ENCODE assay signal across 11 mouse cellular contexts in genomic region chrX:85319193-85319592, GRCm38 (mm10).
DNase-seq lines count a peak whose midpoint lies in the region; ATAC-seq and TF ChIP-seq lines count a peak whose summit lies in the region.
"Had no signal": no experiment of that assay in that cellular context is flagged by ENCODE, and none has a peak within 500 bp of the region (broad histone marks: within the 10 kb centered on the region; RNA-seq: fewer than 3 reads in every experiment).

No protein-coding gene starts in this region.

- no peak overlapping the region for H3K4me3 ChIP-seq in lung, adult 2 months (replicated peaks; ENCODE audit: extremely low read depth, low read depth, low read length)
- H3K4me3 ChIP-seq in hindbrain, postnatal 0 days (ENCODE audit: low read length): no peak overlapping the region
- H3K4me3 ChIP-seq: liver, embryonic 15.5 days had no signal

- no peak overlapping the region for H3K9ac ChIP-seq in hindbrain, postnatal 0 days (replicated peaks; ENCODE audit: low read length)
- H3K9ac ChIP-seq: liver, embryonic 15.5 days had no signal

- no peaks in the 10 kb centered on the region for H3K9me3 ChIP-seq in hindbrain, postnatal 0 days (ENCODE audit: low read length)
- H3K9me3 ChIP-seq: liver, embryonic 15.5 days had no signal

- no peaks in the 10 kb centered on the region for H3K36me3 ChIP-seq in hindbrain, postnatal 0 days (ENCODE audit: insufficient read depth, low read length)
- H3K36me3 ChIP-seq: liver, embryonic 15.5 days had no signal

- peak; percentile 8 for DNase-seq in heart, postnatal 4 days
- DNase-seq in heart, postnatal 36 days: no peak
- DNase-seq in lung, postnatal 36 days: peak; percentile 27
- no peak for DNase-seq in lung, adult 2 months
- peak; percentile 4 for DNase-seq in ZHBTc4 (ENCODE audit: low read depth, low spot score)
- DNase-seq in hindbrain, postnatal 0 days (ENCODE audit: low spot score): peak; percentile 70
- DNase-seq in cerebellum, adult 18-20 months: no peak
- no peak for DNase-seq in testis, postnatal 10 days (ENCODE audit: low spot score)
- DNase-seq: adrenal gland, postnatal 36 days; kidney, adult 11 months had no signal

- ATAC-seq in hindbrain, postnatal 0 days: no peak

- H3K4me1 ChIP-seq in lung, adult 2 months (ENCODE audit: control insufficient read depth, insufficient read depth, low read length): no peaks in the 10 kb centered on the region
- no peaks in the 10 kb centered on the region for H3K4me1 ChIP-seq in hindbrain, postnatal 0 days (ENCODE audit: insufficient read depth, low read length)
- H3K4me1 ChIP-seq: liver, embryonic 15.5 days had no signal

- intact Hi-C loops in heart, postnatal 36 days (cut with DNase I): loop anchor here (2.0 to 10.0 kb wide), 4 partner anchors 87 to 724 kb away; no protein-coding TSS in a partner anchor

- no peak for TF ChIP-seq CTCF in lung, adult 2 months (IDR thresholded peaks at IDR 0.05; ENCODE audit: insufficient read depth, low read length)
- peak; percentile 70 for TF ChIP-seq CTCF in hindbrain, postnatal 0 days (IDR thresholded peaks at IDR 0.05; ENCODE audit: low read depth)

- H3K27me3 ChIP-seq in hindbrain, postnatal 0 days (ENCODE audit: insufficient read depth, low read length): no peaks in the 10 kb centered on the region
- H3K27me3 ChIP-seq: liver, embryonic 15.5 days had no signal

- H3K4me2 ChIP-seq in hindbrain, postnatal 0 days (ENCODE audit: low read depth, low read length): no peak overlapping the region
- H3K4me2 ChIP-seq: liver, embryonic 15.5 days had no signal

- no peak for TF ChIP-seq POLR2A in lung, adult 2 months (IDR thresholded peaks at IDR 0.05; ENCODE audit: borderline replicate concordance, extremely low read depth, low read depth, low read length)

- WGBS in lung, adult 2 months: 12% methylated on average over 1 of the region's 1 CpGs
- 29% methylated on average over 1 of the region's 1 CpGs for WGBS in hindbrain, postnatal 0 days

- no peak overlapping the region for H3K27ac ChIP-seq in hindbrain, postnatal 0 days
- H3K27ac ChIP-seq: liver, embryonic 15.5 days had no signal

Comparison
In these comparisons a context has a peak if more than half of its experiments do, and no peak if none do; other contexts are left out.
1. DNase-seq: peak in heart, postnatal 4 days (single experiment), lung, postnatal 36 days (single experiment), ZHBTc4 (single experiment) and hindbrain, postnatal 0 days (single experiment); none in heart, postnatal 36 days (0 of 2), lung, adult 2 months (single experiment), cerebellum, adult 18-20 months (0 of 2) and testis, postnatal 10 days (single experiment).